Comparison of ENCODE assay signal across 8 mouse cellular contexts in the genomic region with DNA sequence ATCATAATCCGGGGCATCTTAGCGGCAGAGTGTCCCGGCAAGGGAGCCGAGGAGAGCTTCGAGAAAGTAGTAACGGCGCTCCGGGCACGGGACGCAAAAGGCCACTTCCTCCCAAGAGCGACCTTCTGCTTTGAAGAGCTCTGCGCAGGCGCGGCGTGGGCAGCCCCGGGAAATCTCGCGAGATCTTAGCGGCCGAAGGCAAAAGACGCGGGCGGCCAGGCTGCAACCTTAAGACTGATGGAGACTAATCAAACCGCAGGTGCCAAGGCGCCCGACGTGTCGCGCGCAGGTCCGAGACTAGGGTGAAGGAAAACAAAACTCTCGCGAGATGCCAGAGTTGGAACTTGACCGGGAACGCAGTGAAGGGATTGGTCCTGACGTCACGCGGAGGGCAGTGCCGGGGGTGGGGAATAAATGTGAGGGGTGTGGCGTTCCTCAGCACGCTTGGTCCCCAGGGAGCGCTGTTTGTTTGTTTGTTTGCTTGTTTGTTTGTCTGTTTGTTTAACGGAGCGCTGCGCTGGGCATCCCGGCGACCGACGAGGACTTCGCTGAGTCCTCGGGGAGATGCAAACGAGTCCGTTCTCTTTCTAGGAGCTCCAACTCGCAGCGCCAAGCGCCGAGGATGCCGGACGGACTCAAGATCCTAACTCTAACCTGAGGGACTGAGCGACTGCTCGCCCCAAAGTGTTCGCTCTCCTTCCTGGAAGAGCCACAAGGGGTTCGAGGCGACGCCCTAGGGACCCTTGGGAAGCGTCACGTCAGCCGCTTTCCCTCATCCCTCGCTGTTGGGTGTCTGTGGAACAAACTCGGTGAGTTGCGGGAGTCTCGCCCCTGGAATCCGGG. TPM values are rescaled to one million over a fixed set of nuclear protein-coding genes. Genes with fewer than 3 reads are reported as not detected.
DNase-seq lines count a peak whose midpoint lies in the region; ATAC-seq and TF ChIP-seq lines count a peak whose summit lies in the region.

A gene (minus strand): TSS at position 319 of the 843 bp plus-strand sequence.

- TF ChIP-seq POLR2A in brain, embryonic 14.5 days (IDR thresholded peaks at IDR 0.05; ENCODE audit: borderline replicate concordance, extremely low read depth, insufficient read depth, insufficient read length, poor library complexity, severe bottlenecking), result peak; percentile 74; the same call in 1 of the 2 replicates
- peak; percentile 96 for TF ChIP-seq POLR2A in liver, adult 2 months (IDR thresholded peaks at IDR 0.05; ENCODE audit: extremely low read depth, insufficient read depth, low read length)
- peak; percentile 78 for TF ChIP-seq POLR2A in myocyte (IDR thresholded peaks at IDR 0.05; ENCODE audit: insufficient read length, low read depth)

- H3K27me3 ChIP-seq in C2C12 (ENCODE audit: control insufficient read depth, insufficient read depth, insufficient read length) (no peaks in the 10 kb centered on the region), myocyte (ENCODE audit: control insufficient read depth, insufficient read depth, insufficient read length) (no peaks in the 10 kb centered on the region)
- no peaks in the 10 kb centered on the region for H3K27me3 ChIP-seq in erythroblast, embryonic 14.5 days (ENCODE audit: control insufficient read depth)
- no peaks in the 10 kb centered on the region for H3K27me3 ChIP-seq in heart, embryonic 11.5 days (ENCODE audit: control insufficient read depth, insufficient read depth, low read length)
- no peaks in the 10 kb centered on the region for H3K27me3 ChIP-seq in kidney, embryonic 16.5 days (ENCODE audit: insufficient read depth, low read length)
- H3K27me3 ChIP-seq in liver, adult 2 months (ENCODE audit: control insufficient read depth, insufficient read depth, low read length), result no peaks in the 10 kb centered on the region
- no peaks in the 10 kb centered on the region for H3K27me3 ChIP-seq in splenic B cell, adult 2 months (ENCODE audit: control insufficient read depth, insufficient read depth, low read length, poor library complexity, severe bottlenecking)

- H3K36me3 ChIP-seq in C2C12 (ENCODE audit: control insufficient read depth, insufficient read depth), result peaks cover 18% of the 10 kb centered on the region
- no peaks in the 10 kb centered on the region for H3K36me3 ChIP-seq in erythroblast, embryonic 14.5 days (ENCODE audit: control insufficient read depth)
- H3K36me3 ChIP-seq in heart, embryonic 11.5 days (ENCODE audit: control insufficient read depth, insufficient read depth, low read length), result no peaks in the 10 kb centered on the region
- H3K36me3 ChIP-seq in kidney, embryonic 16.5 days (ENCODE audit: insufficient read depth, low read length), result 0 out of 2 replicates have a peak, but pooled peaks cover 4% of the 10 kb centered on the region
- H3K36me3 ChIP-seq in liver, adult 2 months (ENCODE audit: control insufficient read depth, insufficient read depth, low read length), result peaks cover 2% of the 10 kb centered on the region; the same call in 1 of the 2 replicates
- peaks cover under 1% of the 10 kb centered on the region for H3K36me3 ChIP-seq in myocyte (ENCODE audit: control insufficient read depth, insufficient read depth)
- no peaks in the 10 kb centered on the region for H3K36me3 ChIP-seq in splenic B cell, adult 2 months (ENCODE audit: control insufficient read depth, insufficient read depth, low read length, poor library complexity, severe bottlenecking)

- peaks cover 39% of the 10 kb centered on the region for H3K79me3 ChIP-seq in C2C12 (ENCODE audit: low read depth)

- peak; percentile 91 for ATAC-seq in heart, embryonic 11.5 days (replicated peaks; ENCODE audit: insufficient number of reproducible peaks, low FRiP score, low TSS enrichment)
- peak; percentile 99 for ATAC-seq in kidney, embryonic 16.5 days (ENCODE audit: low FRiP score, low TSS enrichment)

- H3K4me1 ChIP-seq in erythroblast, embryonic 14.5 days (ENCODE audit: control insufficient read depth), result peaks cover 30% of the 10 kb centered on the region
- H3K4me1 ChIP-seq in heart, embryonic 11.5 days (ENCODE audit: control insufficient read depth, insufficient read depth, low read length), result peaks cover 13% of the 10 kb centered on the region
- H3K4me1 ChIP-seq in kidney, embryonic 16.5 days (ENCODE audit: insufficient read depth, low read length), result peaks cover 19% of the 10 kb centered on the region
- peaks cover 8% of the 10 kb centered on the region for H3K4me1 ChIP-seq in liver, adult 2 months (ENCODE audit: control insufficient read depth, insufficient read depth, low read length)

- peak within 1 kb of the TSS; percentile 97 for H3K27ac ChIP-seq in heart, embryonic 11.5 days (ENCODE audit: low read depth, low read length)
- H3K27ac ChIP-seq in kidney, embryonic 16.5 days (ENCODE audit: low read length), result peak within 1 kb of the TSS; percentile 99
- peak within 1 kb of the TSS; percentile 78 for H3K27ac ChIP-seq in liver, adult 2 months (replicated peaks; ENCODE audit: insufficient read depth, low read depth, low read length)

- DNase-seq in brain, embryonic 14.5 days (ENCODE audit: low read depth), result peak; percentile 99
- peak; percentile 94 for DNase-seq in liver, adult 2 months (ENCODE audit: extremely low read depth, low read depth, low spot score)
- DNase-seq in splenic B cell, adult 2 months (ENCODE audit: low read depth, low spot score), result peak; percentile 97

- under 1% methylated on average over 73 of the region's 73 CpGs for WGBS in heart, embryonic 11.5 days (ENCODE audit: insufficient replicate concordance)
- under 1% methylated on average over 73 of the region's 73 CpGs for WGBS in kidney, embryonic 16.5 days
- under 1% methylated on average over 73 of the region's 73 CpGs for WGBS in liver, adult 2 months

- H3K79me2 ChIP-seq in C2C12 (ENCODE audit: control insufficient read depth, insufficient read depth) (peaks cover 62% of the 10 kb centered on the region), myocyte (ENCODE audit: control insufficient read depth, insufficient read depth) (peaks cover 45% of the 10 kb centered on the region)
- peaks cover 11% of the 10 kb centered on the region; the same call in 1 of the 2 replicates for H3K79me2 ChIP-seq in liver, adult 2 months (ENCODE audit: control insufficient read depth, insufficient read depth, low read length)

- peak within 1 kb of the TSS; percentile 92 for H3K4me3 ChIP-seq in C2C12 (ENCODE audit: insufficient read depth, poor library complexity, severe bottlenecking)
- peak within 1 kb of the TSS; percentile 82 for H3K4me3 ChIP-seq in erythroblast, embryonic 14.5 days (replicated peaks)
- peak within 1 kb of the TSS; percentile 84 for H3K4me3 ChIP-seq in heart, embryonic 11.5 days (ENCODE audit: low read depth, low read length)
- peak within 1 kb of the TSS; percentile 77 for H3K4me3 ChIP-seq in kidney, embryonic 16.5 days (ENCODE audit: low read length)
- peak within 1 kb of the TSS; percentile 82 for H3K4me3 ChIP-seq in liver, adult 2 months (ENCODE audit: insufficient read depth, low read depth, low read length)
- peak within 1 kb of the TSS; percentile 94 for H3K4me3 ChIP-seq in myocyte

- H3ac ChIP-seq in C2C12 (ENCODE audit: control insufficient read depth, insufficient read length, low read depth), result peak within 1 kb of the TSS; percentile 100
- H3ac ChIP-seq in myocyte (ENCODE audit: control insufficient read depth, insufficient read length), result peak within 1 kb of the TSS; percentile 26

- H3K4me2 ChIP-seq in heart, embryonic 11.5 days, result peak within 1 kb of the TSS; percentile 82
- H3K4me2 ChIP-seq in kidney, embryonic 16.5 days (replicated peaks; ENCODE audit: low read depth, low read length), result peak within 1 kb of the TSS; percentile 90
- peak within 1 kb of the TSS; percentile 89 for H3K4me2 ChIP-seq in myocyte (ENCODE audit: low read depth)

- H3K9me3 ChIP-seq in erythroblast, embryonic 14.5 days (ENCODE audit: control insufficient read depth, low read length), result no peaks in the 10 kb centered on the region
- no peaks in the 10 kb centered on the region for H3K9me3 ChIP-seq in heart, embryonic 11.5 days (replicated peaks; ENCODE audit: control insufficient read depth, low read length)
- no peaks in the 10 kb centered on the region for H3K9me3 ChIP-seq in kidney, embryonic 16.5 days (ENCODE audit: low read length)

- TF ChIP-seq CTCF in C2C12 (IDR thresholded peaks at IDR 0.05; ENCODE audit: control insufficient read depth, insufficient read depth, insufficient read length), result no peak
- TF ChIP-seq CTCF in brain, embryonic 14.5 days (IDR thresholded peaks at IDR 0.05; ENCODE audit: borderline replicate concordance, extremely low read depth, insufficient read depth, insufficient read length), result no peak
- peak; percentile 33 for TF ChIP-seq CTCF in liver, adult 2 months (IDR thresholded peaks at IDR 0.05; ENCODE audit: low read depth, low read length)

- H3K9ac ChIP-seq in heart, embryonic 11.5 days (ENCODE audit: low read depth, low read length), result peak within 1 kb of the TSS; percentile 93
- H3K9ac ChIP-seq in kidney, embryonic 16.5 days (replicated peaks; ENCODE audit: low read length), result peak within 1 kb of the TSS; percentile 96
- H3K9ac ChIP-seq in liver, adult 2 months (ENCODE audit: low read depth, low read length), result peak within 1 kb of the TSS; percentile 88

TF ChIP-seq in C2C12, 6 proteins besides CTCF, POLR2A, EP300 and RAD21 (continues in another document):
- TF ChIP-seq MAX (IDR thresholded peaks at IDR 0.05) (no peak), MYOD1 (IDR thresholded peaks at IDR 0.05; ENCODE audit: control insufficient read depth, insufficient read length, low read depth) (no peak), CEBPB (IDR thresholded peaks at IDR 0.05; ENCODE audit: low read depth) (no peak), FOSL1 (IDR thresholded peaks at IDR 0.05; ENCODE audit: insufficient read depth, low read length, poor library complexity, severe bottlenecking) (no peak), MYOG (IDR thresholded peaks at IDR 0.05; ENCODE audit: control insufficient read depth, extremely low read depth, insufficient read length) (no peak)

TF ChIP-seq in myocyte, 11 proteins besides CTCF, POLR2A, EP300 and RAD21 (continues in another document):
- TF ChIP-seq POLR2AphosphoS2 (IDR thresholded peaks at IDR 0.05; ENCODE audit: insufficient read length, low read depth) (peak; percentile 92), MYOD1 (IDR thresholded peaks at IDR 0.05; ENCODE audit: control insufficient read depth in 1 of 3, insufficient read length in 2 of 3, low read depth in 2 of 3) (no peak), MYOG (IDR thresholded peaks at IDR 0.05; ENCODE audit: control insufficient read depth in 1 of 3, insufficient read depth in 1 of 3, insufficient read length in 2 of 3, low read depth in 2 of 3) (peak in 1 of 3 experiments; percentile 20), TCF3 (IDR thresholded peaks at IDR 0.05; ENCODE audit: insufficient read length, low read depth) (no peak)

RNA-seq across cellular contexts. Expression of the gene that starts here (rescaled TPM):
- polyA plus RNA-seq in C2C12 (2012; fragmentation: generic; extraction: Trizol), result 28.3 TPM
- polyA plus RNA-seq in brain, embryonic 14.5 days (2012; rRNA removed), result 31.0 and 41.3 TPM in 2 replicates
- 0.74 and 0.98 TPM in 2 replicates for polyA plus RNA-seq in erythroblast, embryonic 14.5 days (2012)
- polyA plus RNA-seq in heart, embryonic 11.5 days (2014; fragmentation: Nextera tagmentation; extraction: Ambion mirVana), result 57.5 and 59.4 TPM in 2 replicates
- polyA plus RNA-seq in kidney, embryonic 16.5 days (2015; fragmentation: Nextera tagmentation; extraction: Ambion mirVana), result 57.6 and 65.0 TPM in 2 replicates
- total RNA-seq in liver, adult 2 months (2014; rRNA removed), result 14.8 and 15.5 TPM in 2 replicates
- 2.6 and 3.5 TPM in 2 replicates for polyA plus RNA-seq in liver, adult 2 months (2012; rRNA removed)
- polyA plus RNA-seq in myocyte (2012; fragmentation: generic; extraction: Trizol), result 26.8 TPM

Comparison
In these comparisons a context has a peak if more than half of its experiments do, and no peak if none do; other contexts are left out.
1. Peak in every context shown above with its lines: DNase-seq, ATAC-seq, H3K4me3 ChIP-seq and H3K27ac ChIP-seq.